Mouse (Mus musculus) heart, adult 8-10 months (tissue): ENCODE results near the gene Slc6a13. TPM values are rescaled to one million over a fixed set of nuclear protein-coding genes. Genes with fewer than 3 reads are reported as not detected.
"Not testable (repeated sequence)": the region's sequence is repeated elsewhere in the genome, so short reads cannot be mapped to it uniquely, and the experiment has no call there.

Experiments
- DNase-seq: peaks from one replicate; pipeline ENCODE4 v3.0.0; 2022; ENCODE audit warnings: low spot score
- total RNA-seq, 4 experiments: library from RNA; stranded (reverse); gene quantifications; 2 replicates each; pipeline ENCODE4 v1.2.4; 2022

Gene Slc6a13
- total RNA-seq, 4 experiments from 2014 or later: 0.46 to 0.49 TPM; not detected in 2

DNA sequence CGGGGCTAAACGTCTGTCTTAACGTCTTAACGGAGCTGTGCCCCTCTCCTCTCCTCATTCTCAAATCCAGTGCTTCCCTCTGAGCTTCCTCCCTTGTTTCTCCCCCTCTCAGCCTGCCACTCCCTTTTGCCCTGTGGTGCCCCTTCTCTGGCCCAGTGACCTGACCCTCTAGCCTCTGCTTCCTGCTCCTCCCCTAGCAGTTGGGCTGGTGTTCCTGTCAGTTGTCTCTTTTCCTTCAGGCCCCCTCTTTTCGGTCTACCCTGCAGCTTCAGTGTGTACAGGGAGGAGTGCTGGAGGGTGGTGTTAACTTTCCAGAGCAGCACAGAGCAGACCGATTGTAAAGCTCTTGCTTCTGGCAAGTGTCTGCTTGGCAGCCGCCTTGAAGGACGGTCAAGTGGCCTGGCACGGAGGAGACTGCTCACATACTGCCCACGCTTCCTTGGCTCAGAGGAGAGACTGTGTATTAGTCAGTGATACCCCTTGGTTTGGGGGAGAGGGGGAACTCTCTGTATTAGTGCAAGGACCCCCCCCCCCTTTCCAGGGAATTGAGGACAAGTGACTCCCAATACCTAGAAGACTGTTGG lies 26.6 kb downstream of the Slc6a13 start:
- no peak for DNase-seq

DNA sequence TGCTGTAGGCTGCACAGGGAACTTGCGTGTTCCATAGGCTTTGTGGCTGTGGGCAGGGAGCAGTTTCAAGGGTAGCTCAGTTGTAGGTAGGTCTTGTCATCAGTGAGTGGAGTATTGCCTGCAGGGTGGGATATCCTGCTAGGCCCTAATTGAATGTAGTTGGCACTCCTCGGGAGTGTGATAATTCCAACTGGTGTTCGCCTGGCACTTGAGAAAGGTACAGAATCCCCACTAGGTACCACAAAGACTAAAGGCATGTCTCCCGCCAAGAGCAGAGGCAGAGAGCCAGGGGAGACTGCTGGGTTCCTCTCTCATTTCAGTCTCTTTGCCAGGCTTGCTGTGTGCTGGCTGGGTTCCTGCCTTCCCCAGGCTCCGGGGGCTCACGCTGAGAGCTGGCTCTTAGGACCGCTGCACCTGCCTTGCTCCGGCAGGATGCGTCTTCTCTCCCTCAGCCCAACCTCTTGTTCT lies 28.4 kb downstream of the Slc6a13 start:
- DNase-seq: no peak

DNA sequence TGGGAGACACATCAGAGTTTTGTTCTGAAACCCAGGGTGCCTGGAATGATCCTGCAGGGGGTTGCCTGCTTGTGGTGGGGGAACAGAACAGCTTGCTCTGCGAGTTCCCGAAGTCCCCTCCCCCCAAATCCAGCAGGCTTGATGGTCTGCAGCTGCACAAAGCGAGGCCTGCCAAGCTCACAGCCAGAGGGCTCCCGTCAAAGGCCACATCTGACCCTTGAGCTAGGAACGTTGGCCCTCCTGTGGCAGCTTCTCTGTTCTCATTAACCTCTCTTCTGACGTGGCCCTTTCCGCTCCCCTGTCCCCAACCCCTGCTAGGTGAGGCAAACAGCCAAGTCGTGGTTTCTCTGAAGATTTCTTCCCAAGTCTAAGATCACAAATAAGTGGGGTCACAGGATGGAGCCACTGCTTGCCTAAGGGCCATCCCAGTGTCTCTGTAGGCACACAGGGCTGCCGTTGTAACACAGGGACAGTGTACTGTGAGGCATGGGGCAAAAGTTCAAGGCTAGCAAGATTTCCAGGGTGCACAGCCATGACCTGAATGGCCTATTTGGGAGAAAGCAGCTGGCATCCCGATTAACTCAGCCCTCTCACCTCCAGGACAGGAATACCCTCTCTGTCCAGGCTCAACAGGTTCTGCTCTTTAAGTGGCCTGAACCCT lies 30.0 kb downstream of the Slc6a13 start:
- DNase-seq: no peak

DNA sequence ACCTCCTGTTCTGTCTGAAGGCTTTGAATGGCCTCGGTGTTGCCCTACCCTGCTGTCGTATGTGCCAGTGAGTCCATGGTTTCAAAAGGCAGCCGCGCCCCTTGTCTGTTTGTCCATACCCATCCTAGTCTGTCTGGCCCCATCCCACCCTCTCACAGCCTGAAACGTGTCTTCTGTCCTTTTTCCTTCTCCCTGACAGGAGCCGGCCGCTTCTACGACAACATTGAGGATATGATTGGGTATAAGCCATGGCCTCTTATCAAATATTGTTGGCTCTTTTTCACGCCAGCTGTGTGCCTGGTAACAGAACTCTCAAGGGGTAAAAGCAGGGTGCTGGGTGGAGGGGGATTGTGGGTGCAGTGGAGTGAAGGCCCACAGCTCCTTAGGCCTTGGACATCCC lies 35.8 kb downstream of the Slc6a13 start:
- no peak for DNase-seq

DNA sequence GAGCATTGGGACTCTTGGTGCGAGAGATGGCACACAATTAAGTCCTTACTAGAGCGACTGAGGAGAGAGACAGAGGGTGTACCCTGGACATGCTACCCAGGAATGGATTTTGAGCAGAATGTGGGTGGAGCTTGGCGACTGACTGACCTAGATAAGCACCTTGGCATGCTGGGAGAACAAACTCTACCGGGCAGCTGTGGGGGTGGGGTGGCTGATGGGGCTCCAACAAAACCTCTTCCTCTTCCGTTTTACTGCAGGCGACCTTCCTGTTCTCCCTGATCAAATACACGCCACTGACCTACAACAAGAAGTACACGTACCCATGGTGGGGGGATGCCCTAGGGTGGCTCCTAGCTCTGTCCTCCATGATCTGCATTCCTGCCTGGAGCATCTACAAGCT lies 36.5 kb downstream of the Slc6a13 start:
- no peak for DNase-seq

DNA sequence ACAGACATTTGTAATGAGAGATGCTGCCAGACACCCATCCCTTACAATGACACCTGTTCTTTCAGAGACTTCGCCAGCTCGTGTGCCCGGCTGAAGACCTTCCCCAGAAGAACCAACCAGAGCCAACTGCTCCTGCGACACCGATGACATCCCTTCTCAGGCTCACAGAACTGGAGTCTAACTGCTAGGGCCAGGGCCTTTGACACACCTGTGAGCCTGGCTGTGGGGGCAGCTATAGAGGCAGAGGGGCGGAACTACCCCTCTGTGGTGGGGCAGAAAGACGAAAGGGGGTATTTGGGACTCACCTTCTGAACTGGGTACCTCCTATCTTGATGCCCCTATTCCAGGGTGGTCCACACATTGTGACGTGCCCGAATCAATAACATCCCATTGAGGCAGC lies 37.2 kb downstream of the Slc6a13 start:
- no peak for DNase-seq

DNA sequence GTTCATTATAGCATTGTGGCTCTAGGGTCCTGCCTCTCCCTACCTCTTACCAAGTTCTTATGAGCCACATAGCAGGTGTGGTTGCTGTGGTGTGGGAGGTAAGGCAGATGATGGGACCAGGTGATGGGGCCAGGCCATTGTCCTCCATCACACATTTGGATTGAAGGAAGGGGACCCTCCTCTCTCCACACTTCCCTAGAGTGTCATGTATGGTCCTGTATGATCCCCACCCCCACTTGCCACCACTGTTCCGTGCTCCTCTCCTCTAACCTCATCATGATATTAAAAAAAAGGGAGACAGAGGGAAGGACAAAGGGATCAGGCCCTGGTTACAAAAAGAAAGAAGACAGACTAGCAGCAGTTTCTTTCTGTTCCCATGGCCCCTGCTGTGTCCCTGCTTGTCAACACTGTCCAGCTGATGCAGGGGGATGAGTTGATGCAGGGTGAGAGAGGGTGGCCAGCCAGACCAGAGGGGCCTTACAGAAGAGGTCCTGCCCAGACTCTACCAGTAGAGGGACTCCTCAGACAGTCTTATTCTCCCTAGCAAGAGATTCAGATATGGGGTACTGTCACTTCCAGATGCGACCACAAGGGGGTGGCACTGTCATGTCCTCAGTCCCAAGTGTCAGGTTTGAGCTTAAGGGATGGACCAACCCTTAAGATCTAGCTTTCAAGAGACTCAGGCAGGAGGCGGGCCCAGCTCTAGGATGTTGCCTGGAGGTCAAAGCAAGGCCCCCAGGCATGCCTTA lies 37.9 kb downstream of the Slc6a13 start:
- DNase-seq: peak; percentile 75

DNA sequence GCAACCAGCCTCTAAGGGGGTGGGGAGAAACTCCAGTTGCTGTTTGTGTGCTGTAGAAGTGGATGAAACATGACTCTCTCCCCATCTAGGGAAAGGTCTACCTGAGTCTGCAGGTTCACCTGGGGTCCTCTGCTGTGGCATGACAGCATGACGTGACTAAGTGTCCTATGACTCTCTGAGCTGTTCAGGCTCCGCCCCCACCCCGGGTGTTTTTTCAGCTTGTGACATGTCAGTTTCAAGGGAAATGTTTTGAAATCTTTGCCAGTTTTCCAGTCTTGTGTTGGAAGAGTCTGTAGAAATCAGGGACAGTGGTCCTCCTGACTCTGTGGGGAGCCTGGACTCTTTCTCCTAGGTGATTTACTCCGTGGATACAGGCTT lies 38.5 kb downstream of the Slc6a13 start:
- DNase-seq: no peak

DNA sequence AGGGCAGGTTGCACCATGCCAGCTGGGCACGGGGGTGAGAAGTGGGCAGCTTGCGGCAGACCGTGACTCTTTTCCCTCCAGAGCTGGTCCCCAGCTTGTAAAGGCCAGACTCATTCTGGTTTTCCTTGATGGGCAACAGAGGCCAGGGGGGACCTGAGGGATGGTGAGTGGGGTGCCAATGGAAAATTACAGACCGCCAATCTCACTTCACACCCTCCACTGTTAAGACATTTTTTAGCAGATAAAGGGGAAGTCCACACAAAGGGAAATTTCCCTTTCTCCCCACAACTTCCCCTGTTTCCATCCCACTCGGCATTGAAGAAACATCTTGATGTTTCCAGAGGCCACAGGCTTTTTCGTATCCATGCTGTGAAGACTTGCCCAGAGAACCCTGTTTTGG lies 41.6 kb downstream of the Slc6a13 start:
- DNase-seq: no peak

DNA sequence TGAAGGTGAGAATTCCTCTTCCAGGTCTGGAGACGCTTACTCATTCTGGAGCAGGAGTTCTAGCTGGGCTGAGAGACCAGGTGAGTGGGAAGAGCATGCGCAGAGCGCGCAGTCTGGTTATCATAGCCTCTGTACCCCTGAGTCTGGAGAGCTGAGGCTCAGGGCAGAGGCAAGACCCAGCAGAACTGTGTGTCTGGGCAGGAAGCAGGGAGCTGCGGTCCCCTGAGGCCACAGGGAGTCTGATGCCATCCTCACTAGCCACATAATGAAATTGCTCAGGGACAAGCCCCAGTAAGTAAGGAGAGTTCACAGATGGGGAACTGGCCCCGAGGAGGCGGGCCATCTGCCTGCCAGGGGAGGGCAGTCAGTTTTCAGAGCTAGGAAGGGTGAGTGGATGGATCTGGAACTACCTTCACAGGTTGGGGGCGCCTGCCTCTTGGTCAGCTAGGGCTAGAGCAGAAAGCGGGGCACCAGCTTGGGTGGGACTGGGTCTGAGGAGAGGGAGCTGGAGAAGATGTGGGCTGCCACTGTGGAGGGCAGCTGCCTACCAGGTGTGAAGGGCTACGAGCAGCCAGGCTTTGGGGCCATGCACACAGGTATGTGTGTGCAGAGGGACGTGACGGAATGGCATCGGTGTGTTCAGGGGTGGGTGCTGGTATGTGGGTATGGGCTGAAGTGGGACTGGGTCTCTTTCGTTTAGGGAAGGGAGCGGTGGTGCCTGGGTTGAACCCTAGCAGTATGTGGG lies 43.2 kb downstream of the Slc6a13 start, which contains the start of gene Slc6a12:
Gene Slc6a12 (plus strand): TSS at position 51 of the 745 bp plus-strand sequence.
- DNase-seq: no peak

DNA sequence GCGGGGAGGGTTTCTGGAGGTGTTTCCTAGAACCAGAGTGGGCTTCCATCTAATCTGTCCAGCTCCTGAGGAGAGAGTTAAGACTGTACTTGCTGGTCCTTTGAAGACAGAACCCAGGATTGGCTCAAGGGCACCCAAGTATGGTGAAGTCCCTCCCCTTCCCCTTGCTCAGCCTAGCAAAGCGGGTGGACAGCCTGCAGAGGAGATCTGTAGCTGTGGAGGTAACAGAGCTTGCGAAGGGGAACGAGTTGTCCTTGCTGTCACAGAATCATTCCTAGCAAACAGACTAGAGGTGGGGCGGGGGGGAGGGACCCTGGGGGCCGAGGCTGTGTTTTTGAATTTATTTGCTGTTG lies 43.7 kb downstream of the Slc6a13 start:
- no peak for DNase-seq

DNA sequence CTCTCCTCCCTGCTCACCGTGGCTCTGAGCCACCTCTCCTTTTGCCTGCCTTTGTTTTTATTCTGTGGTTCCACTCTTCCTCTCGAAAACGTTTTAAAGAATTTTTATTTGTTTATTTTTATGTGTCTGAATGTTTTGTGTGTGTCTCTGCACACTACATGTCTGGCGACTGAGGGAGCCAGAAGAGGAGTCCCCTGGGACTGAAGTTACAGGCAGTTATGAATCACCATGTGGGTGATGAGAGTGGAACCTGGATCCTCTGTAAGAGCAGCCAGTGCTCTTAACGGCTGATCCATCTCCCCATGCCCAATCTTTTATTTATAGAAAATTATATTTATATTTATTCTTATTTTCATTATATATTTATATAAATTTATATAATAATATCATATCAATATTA lies 44.3 kb downstream of the Slc6a13 start:
- no peak for DNase-seq

DNA sequence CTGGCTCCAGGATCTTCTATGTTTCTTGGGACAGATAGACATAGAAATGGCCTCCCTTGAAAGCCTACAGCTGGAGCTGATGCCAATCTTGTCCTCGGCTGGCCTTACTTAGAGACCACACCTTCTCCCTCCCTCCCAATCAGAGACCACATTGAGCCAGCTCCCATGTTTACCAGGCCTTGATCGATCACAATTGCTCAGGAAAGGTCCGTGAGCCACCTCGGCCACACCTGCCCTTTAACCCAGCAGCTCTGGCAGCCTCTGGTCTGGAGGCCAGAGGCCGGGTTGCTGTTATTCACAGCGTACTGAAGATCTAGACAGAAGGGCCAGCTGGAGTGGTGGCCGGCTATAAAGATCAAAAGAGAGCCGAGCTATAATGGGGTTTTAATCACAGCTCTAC lies 46.4 kb downstream of the Slc6a13 start:
- no peak for DNase-seq

DNA sequence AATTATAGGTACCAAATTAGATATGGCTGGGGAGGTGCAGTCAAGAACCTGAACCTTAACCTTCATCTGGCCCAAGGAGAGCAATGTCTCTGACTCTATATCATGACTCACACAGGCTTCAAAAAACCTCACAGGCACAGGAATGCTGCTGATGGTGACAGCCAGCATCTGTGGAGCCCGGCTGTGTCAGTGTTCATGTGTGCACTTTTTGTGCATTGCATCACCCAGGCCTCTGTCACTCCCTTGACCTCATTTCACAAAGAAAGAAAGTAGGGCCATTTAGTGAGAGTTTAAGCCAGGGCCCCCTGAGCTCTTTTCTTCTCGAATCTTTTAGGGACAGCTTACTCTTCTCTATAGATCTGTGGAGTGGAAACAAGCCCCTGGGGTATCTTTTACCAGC lies 52.2 kb downstream of the Slc6a13 start:
- DNase-seq: no peak

DNA sequence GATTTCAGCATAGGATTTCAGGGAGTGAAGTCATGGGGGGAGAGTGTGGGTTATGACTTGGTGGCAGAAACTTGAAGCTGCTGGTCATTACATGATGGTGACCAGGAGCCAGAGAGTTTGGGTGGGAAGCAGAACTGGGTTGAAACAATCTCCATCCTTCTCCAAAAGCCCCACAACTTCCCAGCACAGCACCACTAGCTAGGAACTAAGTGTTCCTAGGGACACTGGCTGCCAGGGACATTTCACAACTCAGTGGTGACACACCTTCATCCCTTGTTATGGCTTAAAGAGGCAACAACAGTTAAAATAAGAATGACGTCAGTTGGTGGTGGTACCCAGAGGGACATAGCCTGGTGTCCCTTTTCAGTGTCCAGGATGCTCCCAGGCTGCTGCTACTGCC lies 56.0 kb downstream of the Slc6a13 start:
- no peak for DNase-seq

DNA sequence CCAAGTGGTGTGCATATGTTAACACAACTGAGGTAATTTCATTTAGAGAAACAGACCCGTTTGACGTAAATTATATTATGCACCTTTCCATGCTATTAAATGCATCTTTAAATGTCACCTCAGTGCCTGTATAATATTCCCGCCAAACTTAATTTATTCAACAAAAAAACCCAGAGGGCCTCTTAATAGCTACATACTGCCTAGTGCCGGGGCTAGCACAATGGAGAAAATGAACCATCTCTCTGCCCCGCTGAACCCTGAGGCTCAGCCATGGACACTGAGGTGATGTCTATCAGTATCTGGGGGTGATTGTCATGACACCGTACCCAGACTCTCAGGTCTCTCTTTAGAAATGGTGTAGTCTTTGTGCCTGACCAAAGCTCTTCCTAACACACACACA lies 57.2 kb downstream of the Slc6a13 start:
- DNase-seq: no peak

DNA sequence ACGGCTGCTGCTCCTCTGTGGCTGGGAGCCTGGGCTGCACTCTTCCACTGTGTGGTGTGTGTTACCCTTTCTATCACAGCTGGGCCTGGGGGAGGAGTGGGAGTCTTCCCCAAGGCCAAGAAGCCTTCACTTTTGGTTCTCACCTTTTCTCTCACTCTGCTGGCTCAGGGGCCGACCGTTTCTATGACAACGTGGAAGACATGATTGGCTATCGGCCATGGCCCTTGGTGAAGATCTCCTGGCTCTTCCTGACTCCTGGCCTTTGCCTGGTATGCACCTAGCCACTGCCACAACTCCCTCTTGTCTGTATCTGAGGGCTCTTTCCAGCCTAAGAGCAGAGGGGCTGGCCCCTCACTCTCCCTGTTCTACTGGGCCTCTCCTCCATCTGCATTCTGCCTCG lies 63.0 kb downstream of the Slc6a13 start:
- DNase-seq: no peak

DNA sequence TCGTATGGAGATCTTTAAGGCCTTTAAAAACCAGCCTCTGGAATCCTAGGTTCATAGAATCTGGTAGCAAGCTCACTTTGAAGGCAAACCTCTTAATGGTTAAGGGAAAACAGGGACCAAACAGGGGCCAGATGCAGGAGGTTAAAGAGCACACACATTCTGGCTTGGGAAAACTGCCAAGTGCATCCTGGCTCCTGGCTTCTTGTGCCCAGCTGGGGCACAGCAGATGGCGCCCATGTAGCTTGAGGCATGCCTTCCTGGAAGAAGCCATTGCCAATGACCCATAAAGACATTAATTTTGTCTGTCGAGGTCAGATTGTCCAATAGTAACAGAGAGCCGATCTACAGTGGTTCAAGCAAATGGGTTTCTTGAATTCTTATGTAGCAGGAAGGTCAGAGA lies 63.9 kb downstream of the Slc6a13 start:
- DNase-seq: no peak

DNA sequence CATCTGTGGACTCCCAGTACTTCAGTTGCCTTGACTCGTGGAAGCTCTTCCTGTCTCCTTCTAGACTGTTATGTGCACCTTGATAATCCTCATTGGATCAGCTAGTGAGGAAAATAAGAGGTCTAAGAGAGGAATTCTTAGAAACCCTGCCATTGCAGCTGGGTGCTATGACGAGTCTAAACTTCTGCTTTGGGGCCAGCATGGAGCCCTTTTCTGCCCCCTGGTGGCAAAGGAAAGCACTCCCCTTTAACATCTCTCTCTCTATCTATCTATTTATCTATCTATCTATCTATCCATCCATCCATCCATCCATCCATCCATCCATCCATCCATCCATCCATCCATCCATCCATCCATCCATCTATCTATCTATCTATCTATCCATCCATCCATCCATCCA lies 66.5 kb downstream of the Slc6a13 start:
- DNase-seq: not testable (repeated sequence)

DNA sequence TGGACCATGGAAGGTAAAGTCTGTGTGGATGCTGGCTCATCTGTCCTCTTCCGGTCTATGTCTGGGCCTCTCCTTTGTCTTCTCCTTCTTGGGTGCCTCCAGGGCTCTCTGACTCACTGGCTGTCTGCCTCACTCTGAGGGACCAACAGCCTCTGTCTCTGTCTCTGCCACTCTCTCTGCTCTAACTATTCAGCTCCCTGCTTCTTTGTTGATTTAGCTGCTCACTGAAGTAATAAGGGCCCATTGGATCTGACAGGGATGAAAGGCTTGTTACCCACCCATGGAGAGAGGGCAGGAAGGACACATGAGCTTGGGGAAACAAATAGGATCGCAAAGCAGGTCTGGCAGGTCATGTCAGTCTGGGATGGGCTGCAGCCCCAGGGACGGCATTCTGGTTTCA lies 67.1 kb downstream of the Slc6a13 start:
- DNase-seq: no peak

DNA sequence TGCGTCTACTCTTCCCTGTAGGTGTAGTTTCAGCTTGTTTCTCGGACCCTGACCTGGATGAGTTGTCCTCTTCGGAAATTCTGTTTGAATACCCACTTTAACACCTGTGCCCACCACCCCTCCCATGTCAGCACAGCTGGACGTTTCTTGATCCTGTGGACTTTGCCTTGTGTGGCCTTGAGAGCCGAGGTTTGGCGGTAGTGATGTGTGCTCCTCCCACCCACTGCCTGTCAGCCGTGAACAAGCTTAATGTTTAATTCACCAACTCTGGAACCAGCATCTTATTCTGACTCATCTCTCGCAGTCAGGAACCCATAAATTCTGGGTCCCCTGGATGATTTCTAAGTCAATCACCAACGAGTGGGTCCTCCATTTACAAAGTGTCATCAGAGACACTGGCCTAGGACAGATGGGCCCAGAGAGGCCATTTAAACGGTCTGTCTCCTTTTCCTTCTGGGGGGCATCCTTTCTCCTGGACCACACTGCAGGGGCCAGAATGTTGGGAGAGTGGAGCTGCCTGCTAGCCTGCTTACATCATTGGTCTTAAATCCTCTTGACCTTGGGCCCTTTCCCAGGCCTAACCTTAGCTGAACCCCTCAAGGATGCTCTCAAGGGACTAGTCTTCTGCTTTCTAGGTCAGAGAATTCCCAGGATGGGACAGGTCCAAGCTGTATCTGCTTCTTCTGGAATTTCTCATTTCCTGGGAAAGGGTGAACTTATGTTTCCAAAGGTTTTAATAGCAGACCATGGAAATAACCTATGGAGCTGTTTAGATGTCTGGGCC lies 71.4 kb downstream of the Slc6a13 start:
- DNase-seq: peak; percentile 40

DNA sequence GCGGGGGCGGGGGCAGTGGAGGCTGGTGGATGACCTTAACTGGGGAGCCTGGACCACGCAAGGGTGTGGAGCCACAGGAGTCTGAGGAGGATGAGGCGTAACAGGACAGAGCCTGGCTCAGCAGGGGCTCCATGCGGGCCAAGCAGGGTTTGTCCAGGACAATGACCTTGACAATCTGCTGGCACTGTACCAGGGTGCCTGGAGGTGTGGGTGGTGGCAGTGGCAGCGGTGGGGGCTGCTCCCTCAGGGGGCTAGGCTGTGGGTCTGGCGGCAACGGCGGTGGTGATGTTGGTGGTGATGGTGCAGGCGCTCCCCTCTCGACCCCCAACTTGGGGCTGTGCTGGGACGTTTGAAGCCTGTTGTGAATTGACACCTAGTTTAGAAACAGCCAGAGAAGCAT lies 76.1 kb downstream of the Slc6a13 start:
- no peak for DNase-seq
